Mouse (Mus musculus): Measurements from ENCODE around the gene Kcne3. TPM values are rescaled to one million over a fixed set of nuclear protein-coding genes. Genes with fewer than 3 reads are reported as not detected.

The Kcne3 gene
- 0.57 TPM for polyA plus RNA-seq (2015; fragmentation: Illumina TruSeq; extraction: RNeasy Lipid Tissue Mini Kit (QIAGEN cat#74804); ENCODE audit: low read depth, low replicate concordance)

DNA sequence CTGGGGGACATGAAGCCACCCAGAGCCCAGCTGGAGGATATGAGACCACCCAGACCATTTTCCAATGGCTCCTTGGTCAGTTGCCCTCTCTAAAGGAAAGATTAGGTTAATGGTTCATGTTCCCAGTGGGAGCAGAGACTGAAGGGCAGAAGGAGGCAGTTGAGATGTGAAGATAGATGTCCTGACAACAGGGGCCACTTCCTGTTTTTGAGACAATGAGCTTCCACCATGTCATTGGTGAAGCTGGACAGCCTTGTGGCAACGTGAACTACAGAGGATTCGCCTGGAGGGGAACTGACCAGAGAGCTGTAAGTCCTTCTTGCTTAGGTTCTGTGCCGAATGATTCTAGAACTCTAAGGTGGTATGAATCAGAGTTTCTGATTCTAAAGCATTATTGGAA, at the start of gene Kcne3:
Gene Kcne3 (plus strand): TSS at position 234 of the 400 bp plus-strand sequence.

DNA sequence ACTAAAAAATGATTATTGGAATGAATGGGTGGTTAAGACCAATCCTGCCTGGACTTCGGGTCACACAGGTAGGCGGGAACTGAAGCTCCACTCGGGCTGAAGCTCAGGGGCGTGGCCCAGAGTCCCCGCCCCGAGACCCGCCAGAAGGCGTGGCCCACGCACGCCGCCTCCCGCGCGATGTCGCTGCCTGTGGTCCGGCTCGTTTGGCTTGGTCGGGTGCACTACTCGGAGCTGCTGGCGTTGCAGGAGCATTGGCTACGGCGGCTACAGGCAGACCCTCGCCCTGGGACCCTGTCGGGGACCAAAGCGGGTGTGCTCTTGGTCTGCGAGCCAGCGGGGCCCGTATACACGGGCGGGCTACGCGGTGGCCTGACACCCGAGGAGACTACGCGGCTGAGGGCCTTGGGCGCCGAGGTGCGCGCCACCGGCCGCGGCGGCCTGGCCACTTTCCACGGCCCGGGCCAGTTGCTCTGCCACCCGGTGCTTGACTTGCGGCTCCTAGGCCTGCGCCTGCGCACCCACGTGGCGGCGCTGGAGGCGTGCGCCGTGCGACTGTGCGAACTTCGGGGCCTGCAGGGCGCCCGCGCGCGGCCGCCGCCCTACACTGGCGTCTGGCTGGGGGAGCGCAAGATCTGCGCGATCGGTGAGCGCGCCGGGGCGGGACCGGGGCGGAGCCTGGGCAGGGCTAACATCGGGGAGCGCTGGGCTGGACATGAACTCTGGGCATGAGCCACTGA, 17.0 kb upstream of the Kcne3 start, which contains the start of gene Lipt2:
Gene Lipt2 (plus strand): TSS at position 173 of the 737 bp plus-strand sequence.

DNA sequence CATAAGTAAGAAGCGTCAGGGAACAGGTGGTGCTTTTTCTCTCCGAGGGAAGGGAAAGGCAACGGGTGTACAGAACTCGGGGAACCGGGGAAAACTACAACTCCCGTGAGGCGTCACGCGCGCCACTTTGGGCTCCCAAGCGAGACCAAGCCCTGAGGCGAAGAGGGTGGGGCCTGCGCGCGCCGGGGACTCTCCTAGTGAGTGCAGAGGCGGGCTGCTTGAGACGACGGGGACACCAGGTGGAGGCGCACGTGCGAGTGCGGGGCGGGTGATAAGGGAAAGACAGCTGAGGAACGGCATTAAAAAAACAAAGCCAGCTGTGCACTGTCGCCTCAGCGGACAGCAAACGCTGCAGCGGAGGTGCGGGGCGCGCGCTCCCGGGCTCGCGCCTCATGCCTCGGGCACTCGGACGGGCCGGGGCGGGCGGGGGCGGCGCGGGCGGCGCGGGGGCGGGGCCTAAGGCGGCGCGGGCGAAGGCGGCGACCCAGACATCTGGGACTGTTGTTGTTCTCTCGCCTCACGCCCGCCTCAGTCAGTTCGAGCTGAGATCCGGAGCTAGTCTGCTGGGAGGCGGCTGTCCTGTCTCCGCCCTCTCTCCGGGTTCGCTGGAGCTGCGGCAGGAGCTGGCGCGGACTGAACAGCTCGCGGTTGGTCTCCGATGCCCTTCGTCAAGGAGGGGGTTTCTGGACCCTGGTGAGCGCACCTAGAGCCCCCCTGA, 51.0 kb downstream of the Kcne3 start, which contains the start of gene Pgm2l1:
Gene Pgm2l1 (plus strand): TSS at position 237 of the 718 bp plus-strand sequence.

Other genes with a start within 250 kb of the Kcne3 start
- 18.1 TPM for gene Rnf169, start 196.1 kb upstream of the Kcne3 start, polyA plus RNA-seq (2015; fragmentation: Illumina TruSeq; extraction: RNeasy Lipid Tissue Mini Kit (QIAGEN cat#74804); ENCODE audit: low read depth, low replicate concordance)
- not detected for gene Chrdl2, start 170.3 kb upstream of the Kcne3 start, polyA plus RNA-seq (2015; fragmentation: Illumina TruSeq; extraction: RNeasy Lipid Tissue Mini Kit (QIAGEN cat#74804); ENCODE audit: low read depth, low replicate concordance)
- 25.4 TPM for gene Pold3, start 54.9 kb upstream of the Kcne3 start, polyA plus RNA-seq (2015; fragmentation: Illumina TruSeq; extraction: RNeasy Lipid Tissue Mini Kit (QIAGEN cat#74804); ENCODE audit: low read depth, low replicate concordance)
- 7.9 TPM for gene Lipt2, start 17.2 kb upstream of the Kcne3 start, polyA plus RNA-seq (2015; fragmentation: Illumina TruSeq; extraction: RNeasy Lipid Tissue Mini Kit (QIAGEN cat#74804); ENCODE audit: low read depth, low replicate concordance)
- 125 TPM for gene Pgm2l1, start 50.9 kb downstream of the Kcne3 start, polyA plus RNA-seq (2015; fragmentation: Illumina TruSeq; extraction: RNeasy Lipid Tissue Mini Kit (QIAGEN cat#74804); ENCODE audit: low read depth, low replicate concordance)
- gene P4ha3, start 109.0 kb downstream of the Kcne3 start, polyA plus RNA-seq (2015; fragmentation: Illumina TruSeq; extraction: RNeasy Lipid Tissue Mini Kit (QIAGEN cat#74804); ENCODE audit: low read depth, low replicate concordance) = 4.4 TPM
- gene C2cd3, start 195.7 kb downstream of the Kcne3 start, polyA plus RNA-seq (2015; fragmentation: Illumina TruSeq; extraction: RNeasy Lipid Tissue Mini Kit (QIAGEN cat#74804); ENCODE audit: low read depth, low replicate concordance) = 20.0 TPM
- 185 TPM for gene Ppme1, start 195.8 kb downstream of the Kcne3 start, polyA plus RNA-seq (2015; fragmentation: Illumina TruSeq; extraction: RNeasy Lipid Tissue Mini Kit (QIAGEN cat#74804); ENCODE audit: low read depth, low replicate concordance)

Data from brain, adult 10 weeks (tissue).